Mouse (Mus musculus): ENCODE measurements around the gene Mrgbp. TPM values are rescaled to one million over a fixed set of nuclear protein-coding genes. Genes with fewer than 3 reads are reported as not detected.

Mrgbp gene
- polyA plus RNA-seq (2015; fragmentation: Nextera tagmentation; extraction: Ambion mirVana): 36.7 and 37.0 TPM in 2 replicates

DNA sequence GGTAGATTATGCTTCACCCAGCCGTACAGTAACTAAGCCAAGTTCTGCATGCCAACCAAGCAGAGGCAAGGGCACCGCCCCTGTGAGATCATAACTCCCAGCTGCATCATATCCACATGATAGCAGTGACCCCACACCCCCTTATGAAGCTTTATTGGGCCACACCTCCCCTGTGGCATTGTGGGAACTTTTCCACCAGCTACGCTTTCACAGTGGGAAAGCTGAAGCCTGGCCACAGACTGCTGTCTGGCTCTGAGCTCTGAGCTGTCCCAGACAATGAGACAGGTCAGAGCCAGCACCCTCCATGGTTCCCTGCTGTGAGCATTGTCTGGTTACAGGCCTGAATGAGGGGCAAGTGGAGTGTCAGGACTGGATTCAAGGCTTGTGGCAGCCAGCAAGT is at the start of gene Mrgbp:
Mrgbp (plus strand) TSS at position 303 of the 400 bp plus-strand sequence.
- WGBS: 62% methylated on average over 3 of the region's 3 CpGs
- Histone ChIP-seq H3K27me3 (replicated peaks) (no peaks in the 10 kb centered on the region), H3K4me2 (no peak within 1 kb of the TSS; the same call in 1 of the 2 replicates), H3K9ac (replicated peaks) (no peak within 1 kb of the TSS), H3K4me3 (replicated peaks) (no peak within 1 kb of the TSS), H3K36me3 (peaks cover 15% of the 10 kb centered on the region), H3K9me3 (replicated peaks) (no peaks in the 10 kb centered on the region), H3K4me1 (peaks cover 32% of the 10 kb centered on the region), H3K27ac (replicated peaks) (no peak within 1 kb of the TSS; the same call in 1 of the 2 replicates)
- no peak for ATAC-seq (ENCODE audit: low FRiP score)

- WGBS: 59% methylated on average over 7 of the region's 7 CpGs
- no peak overlapping the region for H3K4me2 ChIP-seq
- H3K27me3 ChIP-seq (replicated peaks): peaks cover 4% of the 10 kb centered on the region; the same call in 1 of the 2 replicates
- H3K36me3 ChIP-seq: no peaks in the 10 kb centered on the region
- no peak overlapping the region for H3K9ac ChIP-seq (replicated peaks)
- no peak for ATAC-seq (ENCODE audit: low FRiP score)
- H3K4me1 ChIP-seq: peaks cover 23% of the 10 kb centered on the region
- H3K27ac ChIP-seq (replicated peaks): 0 out of 2 replicates have a peak overlapping the region, but pooled peaks have one; percentile 30
- no peak overlapping the region for H3K4me3 ChIP-seq (replicated peaks)
- no peaks in the 10 kb centered on the region for H3K9me3 ChIP-seq (replicated peaks)
Observed at GRCm38 (mm10) chr2:180531671-180532385, 49.3 kb upstream of the Mrgbp start.

DNA sequence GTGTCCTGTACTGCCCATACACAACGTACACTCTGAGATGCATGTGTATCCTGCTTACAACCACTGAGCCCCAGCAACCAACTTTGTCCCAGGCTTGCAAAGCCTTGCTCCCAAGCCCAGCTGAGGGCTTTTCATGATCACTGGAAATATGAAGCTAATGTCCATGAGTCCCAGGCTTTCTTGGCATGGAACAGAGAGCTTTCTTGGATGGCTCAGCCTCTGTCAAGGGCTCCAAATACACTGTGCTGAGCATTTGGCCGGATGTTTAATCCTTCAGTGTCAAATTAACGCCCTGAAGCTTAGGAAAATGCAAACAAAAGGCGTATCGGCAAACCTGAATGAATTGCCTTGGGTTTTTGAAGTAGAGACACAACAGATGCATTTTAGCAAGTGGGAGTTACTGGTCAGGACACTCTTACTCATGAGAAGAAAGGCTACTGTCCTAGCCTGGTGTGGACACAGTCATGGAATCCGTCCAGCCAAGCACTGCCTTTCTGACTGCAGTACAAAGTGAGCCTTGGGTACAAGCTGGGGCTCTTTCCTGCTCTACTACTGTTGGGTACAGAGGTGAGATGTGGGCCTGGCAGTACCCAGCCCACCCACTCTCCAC is 48.6 kb upstream of the Mrgbp start:
- Histone ChIP-seq H3K9ac (replicated peaks) (no peak overlapping the region), H3K27me3 (replicated peaks) (peaks cover 4% of the 10 kb centered on the region; the same call in 1 of the 2 replicates), H3K36me3 (no peaks in the 10 kb centered on the region), H3K27ac (replicated peaks) (peak overlapping the region; percentile 30; the same call in 1 of the 2 replicates), H3K4me1 (peaks cover 23% of the 10 kb centered on the region), H3K9me3 (replicated peaks) (no peaks in the 10 kb centered on the region), H3K4me3 (replicated peaks) (no peak overlapping the region), H3K4me2 (no peak overlapping the region)
- no peak for ATAC-seq (ENCODE audit: low FRiP score)
- WGBS: 56% methylated on average over 6 of the region's 6 CpGs

DNA sequence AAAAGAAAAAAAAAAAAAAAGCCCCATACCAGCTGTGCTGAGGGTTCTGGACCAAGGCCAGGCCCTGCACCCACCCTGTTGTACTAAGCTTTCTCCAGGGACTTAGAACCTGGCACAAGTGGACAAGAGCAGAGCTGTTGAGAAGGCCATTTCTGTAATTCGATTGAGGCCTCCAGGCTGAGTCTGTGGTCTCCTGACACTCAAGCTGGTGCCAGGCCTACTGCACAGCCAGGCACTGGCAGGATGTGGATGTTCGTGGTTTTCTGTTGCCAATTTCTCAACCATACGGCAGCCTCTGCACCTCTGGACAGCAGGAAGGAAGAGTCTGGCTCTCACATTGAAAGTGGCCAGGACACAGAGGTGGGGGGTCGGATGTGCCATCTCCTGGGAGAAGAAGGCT is 47.9 kb upstream of the Mrgbp start:
- Histone ChIP-seq H3K4me3 (replicated peaks) (no peak overlapping the region), H3K27ac (replicated peaks) (no peak overlapping the region), H3K36me3 (no peaks in the 10 kb centered on the region), H3K9ac (replicated peaks) (no peak overlapping the region), H3K4me1 (peaks cover 20% of the 10 kb centered on the region), H3K4me2 (no peak overlapping the region), H3K27me3 (replicated peaks) (0 out of 2 replicates have a peak, but pooled peaks cover 4% of the 10 kb centered on the region), H3K9me3 (replicated peaks) (no peaks in the 10 kb centered on the region)
- WGBS: 76% methylated on average over 4 of the region's 4 CpGs
- ATAC-seq (ENCODE audit: low FRiP score): no peak

GRCm38 (mm10) chr2:180543675-180544074 is 37.4 kb upstream of the Mrgbp start:
- no peak overlapping the region for H3K27ac ChIP-seq (replicated peaks)
- no peaks in the 10 kb centered on the region for H3K9me3 ChIP-seq (replicated peaks)
- no peak overlapping the region for H3K9ac ChIP-seq (replicated peaks)
- H3K4me3 ChIP-seq (replicated peaks): no peak overlapping the region
- no peak overlapping the region for H3K4me2 ChIP-seq
- WGBS: 77% methylated on average over 2 of the region's 2 CpGs
- no peak for ATAC-seq (ENCODE audit: low FRiP score)
- no peaks in the 10 kb centered on the region for H3K36me3 ChIP-seq
- peaks cover 13% of the 10 kb centered on the region for H3K4me1 ChIP-seq
- no peaks in the 10 kb centered on the region for H3K27me3 ChIP-seq (replicated peaks)

DNA sequence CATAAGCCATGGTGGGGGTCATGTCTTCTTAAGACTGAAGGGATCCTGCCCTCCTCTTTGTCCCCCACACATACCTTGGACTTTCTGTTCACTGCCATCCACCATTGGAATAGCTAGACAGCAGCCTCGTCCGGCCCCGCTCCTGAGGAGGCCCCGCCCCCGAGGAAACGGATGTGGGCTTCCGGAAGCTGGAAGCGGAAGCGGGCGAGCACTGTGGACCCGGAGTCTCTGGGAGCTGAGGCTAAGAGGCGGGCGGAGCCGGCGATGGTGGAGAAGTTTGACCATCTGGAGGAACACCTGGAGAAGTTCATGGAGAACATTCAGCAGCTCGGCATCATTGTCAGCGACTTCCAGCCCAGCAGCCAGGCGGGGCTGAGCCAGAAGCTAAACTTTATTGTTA is 36.1 kb upstream of the Mrgbp start:
- Histone ChIP-seq H3K9me3 (replicated peaks) (no peaks in the 10 kb centered on the region), H3K4me2 (no peak overlapping the region), H3K9ac (replicated peaks) (no peak overlapping the region), H3K36me3 (no peaks in the 10 kb centered on the region), H3K4me1 (peaks cover 13% of the 10 kb centered on the region), H3K4me3 (replicated peaks) (no peak overlapping the region), H3K27me3 (replicated peaks) (no peaks in the 10 kb centered on the region), H3K27ac (replicated peaks) (no peak overlapping the region)
- ATAC-seq (ENCODE audit: low FRiP score): no peak
- 81% methylated on average over 18 of the region's 18 CpGs for WGBS

DNA sequence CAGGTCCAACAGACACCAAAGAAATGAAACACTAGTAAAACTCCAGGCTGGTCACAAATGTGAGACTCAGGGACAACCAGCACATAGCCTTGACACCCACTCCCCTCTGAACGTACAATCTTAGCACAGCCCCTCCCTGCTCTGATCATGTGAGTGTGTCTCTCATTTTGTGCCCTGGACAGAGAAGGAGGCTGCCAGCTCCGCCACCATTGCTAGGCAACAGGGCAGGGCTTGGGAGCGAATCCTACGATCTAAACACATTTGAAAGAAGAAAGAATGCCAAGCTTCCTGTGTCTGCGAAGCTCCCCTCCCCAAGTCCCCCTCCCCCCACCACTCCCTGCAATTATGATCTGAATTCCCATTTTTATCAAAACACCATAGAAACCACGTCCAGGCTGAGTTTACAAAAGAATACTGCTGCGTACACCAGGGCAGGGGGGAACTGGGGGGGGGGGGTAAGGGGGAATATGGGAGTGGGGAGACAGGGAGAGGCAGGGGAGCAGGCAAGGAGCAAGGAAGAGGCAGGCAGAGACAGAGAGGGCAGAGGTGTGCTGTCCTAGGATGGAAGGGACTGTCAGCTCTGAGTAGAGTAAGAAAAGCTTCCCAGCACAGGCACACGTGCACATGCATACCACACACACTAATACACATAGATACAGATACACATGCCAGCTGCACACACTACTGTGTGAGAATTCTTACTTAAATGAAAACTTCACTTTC is 33.6 kb upstream of the Mrgbp start:
- WGBS: 17% methylated on average over 8 of the region's 8 CpGs
- H3K9me3 ChIP-seq (replicated peaks): no peaks in the 10 kb centered on the region
- H3K4me2 ChIP-seq: peak overlapping the region; percentile 34
- ATAC-seq (ENCODE audit: low FRiP score): peak; percentile 78
- H3K4me3 ChIP-seq (replicated peaks): no peak overlapping the region
- H3K36me3 ChIP-seq: no peaks in the 10 kb centered on the region
- H3K4me1 ChIP-seq: peaks cover 13% of the 10 kb centered on the region
- H3K27me3 ChIP-seq (replicated peaks): no peaks in the 10 kb centered on the region
- H3K9ac ChIP-seq (replicated peaks): no peak overlapping the region
- no peak overlapping the region for H3K27ac ChIP-seq (replicated peaks)

- ATAC-seq (ENCODE audit: low FRiP score): no peak
- 83% methylated on average over 3 of the region's 3 CpGs for WGBS
- no peak overlapping the region for H3K27ac ChIP-seq (replicated peaks)
Observed at GRCm38 (mm10) chr2:180552340-180552739, 28.8 kb upstream of the Mrgbp start.

DNA sequence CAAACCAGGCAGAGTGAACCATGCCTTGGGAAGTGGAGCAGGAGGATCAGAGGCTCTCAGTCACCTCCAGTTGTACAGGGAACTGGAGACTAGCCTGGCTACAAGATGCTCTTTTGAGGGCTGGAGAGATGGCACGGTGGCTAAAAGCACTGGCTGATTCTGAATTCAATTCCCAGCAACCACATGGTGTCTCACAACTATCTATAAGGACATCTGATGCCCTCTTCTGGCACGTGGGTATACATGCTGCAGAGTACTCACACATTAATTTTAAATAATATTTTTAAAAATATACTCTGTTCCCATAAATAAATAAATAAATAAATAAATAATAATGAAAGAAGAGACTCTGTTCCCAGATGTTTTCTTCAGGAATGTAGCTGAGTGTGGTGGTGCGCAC is 25.9 kb upstream of the Mrgbp start:
- no peaks in the 10 kb centered on the region for H3K27me3 ChIP-seq (replicated peaks)
- H3K4me3 ChIP-seq (replicated peaks): no peak overlapping the region
- H3K4me2 ChIP-seq: no peak overlapping the region
- H3K36me3 ChIP-seq: no peaks in the 10 kb centered on the region
- no peak overlapping the region for H3K27ac ChIP-seq (replicated peaks)
- H3K4me1 ChIP-seq: no peaks in the 10 kb centered on the region
- no peaks in the 10 kb centered on the region for H3K9me3 ChIP-seq (replicated peaks)
- H3K9ac ChIP-seq (replicated peaks): no peak overlapping the region
- WGBS: 59% methylated on average over 3 of the region's 3 CpGs
- ATAC-seq (ENCODE audit: low FRiP score): no peak

More at GRCm38 (mm10) chr2:180552340-180552739, 28.8 kb upstream of the Mrgbp start:
- Histone ChIP-seq H3K9me3 (replicated peaks) (no peaks in the 10 kb centered on the region), H3K4me1 (peaks cover 9% of the 10 kb centered on the region), H3K9ac (replicated peaks) (no peak overlapping the region), H3K4me3 (replicated peaks) (no peak overlapping the region), H3K27me3 (replicated peaks) (no peaks in the 10 kb centered on the region), H3K36me3 (no peaks in the 10 kb centered on the region), H3K4me2 (no peak overlapping the region)

GRCm38 (mm10) chr2:180556470-180556869 is 24.6 kb upstream of the Mrgbp start:
- Histone ChIP-seq H3K27ac (replicated peaks) (no peak overlapping the region), H3K4me2 (no peak overlapping the region), H3K4me3 (replicated peaks) (no peak overlapping the region), H3K9me3 (replicated peaks) (no peaks in the 10 kb centered on the region), H3K4me1 (no peaks in the 10 kb centered on the region), H3K9ac (replicated peaks) (no peak overlapping the region), H3K36me3 (no peaks in the 10 kb centered on the region), H3K27me3 (replicated peaks) (no peaks in the 10 kb centered on the region; the same call in 1 of the 2 replicates)
- WGBS: 77% methylated on average over 3 of the region's 3 CpGs
- ATAC-seq (ENCODE audit: low FRiP score): no peak

- Histone ChIP-seq H3K9me3 (replicated peaks) (no peaks in the 10 kb centered on the region), H3K4me3 (replicated peaks) (no peak overlapping the region), H3K27ac (replicated peaks) (no peak overlapping the region), H3K9ac (replicated peaks) (no peak overlapping the region), H3K4me2 (no peak overlapping the region), H3K4me1 (peaks cover 13% of the 10 kb centered on the region; the same call in 1 of the 2 replicates), H3K27me3 (replicated peaks) (no peaks in the 10 kb centered on the region; the same call in 1 of the 2 replicates), H3K36me3 (no peaks in the 10 kb centered on the region)
- no peak for ATAC-seq (ENCODE audit: low FRiP score)
- WGBS: 49% methylated on average over 5 of the region's 5 CpGs
Observed at GRCm38 (mm10) chr2:180560245-180560644, 20.9 kb upstream of the Mrgbp start.
